Mouse (Mus musculus) hindbrain, embryonic 14.5 days (tissue): ENCODE results near the gene Fam219b. TPM values are rescaled to one million over a fixed set of nuclear protein-coding genes. Genes with fewer than 3 reads are reported as not detected.

Experiments
- ATAC-seq: fragments of 200-750 bp; cut with Nextera tagmentation; 2 replicates; pipeline ENCODE4 v1.8.0; 2017; ENCODE audit warnings: moderate number of reproducible peaks, mild to moderate bottlenecking, moderate TSS enrichment, moderate library complexity; ENCODE audit not compliant: low FRiP score
- DNase-seq: peaks from one replicate; pipeline ENCODE4 v3.0.0-alpha.2; 2015; ENCODE audit warnings: low spot score
- H3K27ac ChIP-seq: fragments of 300-500 bp; sonication (generic); 2 replicates; pipeline ENCODE4 v1.5.1; 2014; ENCODE audit warnings: mild to moderate bottlenecking, moderate library complexity
- H3K27me3 ChIP-seq: fragments of 300-500 bp; sonication (generic); 2 replicates; pipeline ENCODE4 v1.6.1; 2014; ENCODE audit warnings: mild to moderate bottlenecking, low read length, mixed read lengths; ENCODE audit not compliant: control insufficient read depth, insufficient read depth
- H3K36me3 ChIP-seq: fragments of 300-500 bp; sonication (generic); replicated peaks from 2 replicates; pipeline ENCODE4 v1.6.1; 2014; ENCODE audit not compliant: control insufficient read depth, insufficient read depth
- H3K4me1 ChIP-seq: fragments of 300-500 bp; sonication (generic); replicated peaks from 2 replicates; pipeline ENCODE4 v1.6.1; 2014; ENCODE audit warnings: antibody characterized with exemption, low read length, mixed read lengths; ENCODE audit not compliant: control insufficient read depth, insufficient read depth
- H3K4me2 ChIP-seq: fragments of 300-500 bp; sonication (generic); replicated peaks from 2 replicates; pipeline ENCODE4 v1.6.1; 2014; ENCODE audit warnings: mild to moderate bottlenecking, moderate library complexity
- H3K4me3 ChIP-seq: fragments of 300-500 bp; sonication (generic); replicated peaks from 2 replicates; pipeline ENCODE4 v1.5.1; 2014; ENCODE audit warnings: mild to moderate bottlenecking, low read length
- H3K9ac ChIP-seq: fragments of 300-500 bp; sonication (generic); 2 replicates; pipeline ENCODE4 v1.6.1; 2014
- H3K9me3 ChIP-seq: fragments of 300-500 bp; sonication (generic); 2 replicates; pipeline ENCODE4 v1.6.1; 2016; ENCODE audit warnings: low read length; ENCODE audit not compliant: control insufficient read depth
- WGBS: fragments of 180-500 bp; shearing (Covaris S2); extraction: QIAGEN DNeasy Blood & Tissue Kit; methylation state at CpG from one replicate; pipeline ENCODE4 v1.1.7; 2014; 5-methylcytosine and 5-hydroxymethylcytosine counted together
- polyA plus RNA-seq: library from polyadenylated mRNA; unstranded; fragments of >200 nt; fragmentation: Nextera tagmentation; extraction: Ambion mirVana; gene quantifications from 2 replicates; pipeline ENCODE4 v1.2.1, GENCODE M21; 2014

The Fam219b gene
- polyA plus RNA-seq, 1 experiment from 2014 or later, result 23.1 TPM

GRCm38 (mm10) chr9:57554753-57555152 lies 17.4 kb downstream of the Fam219b start:
- Histone ChIP-seq H3K36me3 (no peaks in the 10 kb centered on the region; the same call in 1 of the 2 replicates), H3K9me3 (no peaks in the 10 kb centered on the region), H3K4me1 (peaks cover 11% of the 10 kb centered on the region), H3K27me3 (no peaks in the 10 kb centered on the region), H3K27ac (no peak overlapping the region), H3K9ac (no peak overlapping the region), H3K4me2 (no peak overlapping the region), H3K4me3 (no peak overlapping the region)
- DNase-seq (no peak), ATAC-seq (no peak)
- 41% methylated on average over 3 of the region's 3 CpGs for WGBS

- Histone ChIP-seq H3K4me3 (no peak overlapping the region), H3K9me3 (no peaks in the 10 kb centered on the region), H3K4me2 (no peak overlapping the region), H3K36me3 (no peaks in the 10 kb centered on the region), H3K9ac (no peak overlapping the region), H3K27ac (no peak overlapping the region), H3K4me1 (peaks cover 20% of the 10 kb centered on the region), H3K27me3 (no peaks in the 10 kb centered on the region)
- ATAC-seq (no peak), DNase-seq (no peak)
- WGBS, result 81% methylated on average over 3 of the region's 3 CpGs
These were observed 19.9 kb downstream of the Fam219b start for GRCm38 (mm10) chr9:57557215-57557614.

- ATAC-seq (no peak), DNase-seq (no peak)
- 85% methylated on average over 4 of the region's 4 CpGs for WGBS
- no peak overlapping the region for H3K27ac ChIP-seq
- H3K36me3 ChIP-seq, result no peaks in the 10 kb centered on the region
- no peak overlapping the region for H3K4me2 ChIP-seq
- no peak overlapping the region for H3K9ac ChIP-seq
- H3K4me1 ChIP-seq, result peaks cover 22% of the 10 kb centered on the region
- H3K4me3 ChIP-seq, result no peak overlapping the region
- no peaks in the 10 kb centered on the region for H3K9me3 ChIP-seq
- H3K27me3 ChIP-seq, result no peaks in the 10 kb centered on the region
These were observed 21.3 kb downstream of the Fam219b start for GRCm38 (mm10) chr9:57558625-57559024.

GRCm38 (mm10) chr9:57559568-57559967 lies 22.2 kb downstream of the Fam219b start:
- WGBS, result 85% methylated on average over 2 of the region's 2 CpGs
- Histone ChIP-seq H3K27ac (no peak overlapping the region), H3K9ac (no peak overlapping the region), H3K4me1 (peaks cover 19% of the 10 kb centered on the region), H3K4me2 (no peak overlapping the region), H3K4me3 (no peak overlapping the region), H3K9me3 (no peaks in the 10 kb centered on the region), H3K27me3 (no peaks in the 10 kb centered on the region), H3K36me3 (no peaks in the 10 kb centered on the region)
- no peak for ATAC-seq
- DNase-seq, result no peak

GRCm38 (mm10) chr9:57560263-57560662 lies 22.9 kb downstream of the Fam219b start:
- peak overlapping the region; percentile 62 for H3K9ac ChIP-seq
- H3K9me3 ChIP-seq, result no peaks in the 10 kb centered on the region
- H3K36me3 ChIP-seq, result no peaks in the 10 kb centered on the region
- no peaks in the 10 kb centered on the region for H3K27me3 ChIP-seq
- peak overlapping the region; percentile 87 for H3K4me2 ChIP-seq
- peak overlapping the region; percentile 90 for H3K27ac ChIP-seq
- ATAC-seq (no peak), DNase-seq (peak; percentile 47)
- 31% methylated on average over 7 of the region's 7 CpGs for WGBS
- peaks cover 17% of the 10 kb centered on the region for H3K4me1 ChIP-seq
- peak overlapping the region; percentile 49 for H3K4me3 ChIP-seq

GRCm38 (mm10) chr9:57560861-57561710 lies 23.8 kb downstream of the Fam219b start, which contains the start of gene Scamp2:
Gene Scamp2 (plus strand): TSS chr9:57560943.
- Histone ChIP-seq H3K9me3 (no peaks in the 10 kb centered on the region), H3K36me3 (no peaks in the 10 kb centered on the region), H3K9ac (peak within 1 kb of the TSS; percentile 62), H3K4me3 (peak within 1 kb of the TSS; percentile 49), H3K27ac (peak within 1 kb of the TSS; percentile 90), H3K27me3 (no peaks in the 10 kb centered on the region), H3K4me2 (peak within 1 kb of the TSS; percentile 87), H3K4me1 (peaks cover 17% of the 10 kb centered on the region)
- 1% methylated on average over 37 of the region's 37 CpGs for WGBS
- DNase-seq, result peak; percentile 93
- peak; percentile 100 for ATAC-seq

- H3K4me1 ChIP-seq, result peaks cover 17% of the 10 kb centered on the region
- 83% methylated on average over 13 of the region's 13 CpGs for WGBS
- H3K9me3 ChIP-seq, result no peaks in the 10 kb centered on the region
- H3K4me3 ChIP-seq, result peak overlapping the region; percentile 49
- DNase-seq (no peak), ATAC-seq (no peak)
- peak overlapping the region; percentile 62; the same call in 1 of the 2 replicates for H3K9ac ChIP-seq
- H3K27ac ChIP-seq, result no peak overlapping the region
- no peaks in the 10 kb centered on the region for H3K27me3 ChIP-seq
- no peaks in the 10 kb centered on the region for H3K36me3 ChIP-seq
- H3K4me2 ChIP-seq, result peak overlapping the region; percentile 87
These were observed 24.4 kb downstream of the Fam219b start for GRCm38 (mm10) chr9:57561711-57562099.

GRCm38 (mm10) chr9:57562896-57563372 lies 25.6 kb downstream of the Fam219b start:
- H3K27me3 ChIP-seq, result no peaks in the 10 kb centered on the region
- peaks cover 2% of the 10 kb centered on the region; the same call in 1 of the 2 replicates for H3K36me3 ChIP-seq
- 90% methylated on average over 4 of the region's 4 CpGs for WGBS
- H3K4me2 ChIP-seq, result 0 out of 2 replicates have a peak overlapping the region, but pooled peaks have one; percentile 1
- ATAC-seq (no peak), DNase-seq (no peak)
- no peak overlapping the region for H3K9ac ChIP-seq
- H3K4me1 ChIP-seq, result peaks cover 17% of the 10 kb centered on the region
- no peak overlapping the region for H3K4me3 ChIP-seq
- no peak overlapping the region for H3K27ac ChIP-seq
- H3K9me3 ChIP-seq, result no peaks in the 10 kb centered on the region

GRCm38 (mm10) chr9:57564609-57565008 lies 27.3 kb downstream of the Fam219b start:
- peaks cover 17% of the 10 kb centered on the region for H3K36me3 ChIP-seq
- ATAC-seq (no peak), DNase-seq (no peak)
- no peak overlapping the region for H3K9ac ChIP-seq
- WGBS, result 88% methylated on average over 6 of the region's 6 CpGs
- no peaks in the 10 kb centered on the region for H3K27me3 ChIP-seq
- H3K4me2 ChIP-seq, result no peak overlapping the region
- no peak overlapping the region for H3K4me3 ChIP-seq
- H3K9me3 ChIP-seq, result no peaks in the 10 kb centered on the region
- no peak overlapping the region for H3K27ac ChIP-seq
- peaks cover 17% of the 10 kb centered on the region for H3K4me1 ChIP-seq
